In the genomic region with DNA sequence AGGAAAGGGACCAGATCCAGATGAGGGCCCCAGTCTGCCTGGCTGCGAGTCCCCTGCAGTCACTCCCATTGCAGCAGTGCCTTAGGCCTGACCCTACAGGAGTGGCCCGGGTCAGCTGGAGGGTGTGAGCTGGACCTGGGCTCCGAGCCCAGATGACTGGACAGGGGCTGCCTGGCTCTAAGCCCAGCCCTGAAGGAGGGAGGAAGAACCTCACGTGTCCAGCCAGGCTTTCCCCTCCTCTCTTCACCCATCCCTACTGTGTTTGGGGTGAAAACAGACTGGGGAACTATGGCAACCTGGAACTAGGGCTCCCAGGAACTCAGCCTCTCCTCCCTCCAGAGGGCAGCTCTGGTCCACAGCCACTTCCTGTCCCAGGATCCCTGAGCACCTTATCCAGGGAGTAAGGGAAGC, we compare ENCODE assay signal across 8 mouse cellular contexts. TPM values are rescaled to one million over a fixed set of nuclear protein-coding genes. Genes with fewer than 3 reads are reported as not detected.
DNase-seq lines count a peak whose midpoint lies in the region; ATAC-seq lines count a peak whose summit lies in the region.

No protein-coding gene starts in this region.

- DNase-seq in 3134 (ENCODE audit: extremely low read depth, insufficient read length, low spot score): peak; percentile 88
- peak; percentile 21 for DNase-seq in R1 (ENCODE audit: low read depth, low spot score)
- DNase-seq in fibroblast of lung, adult 2 months (ENCODE audit: low read depth): peak; percentile 93
- DNase-seq in heart, postnatal 14 days: peak; percentile 92 to 93
- DNase-seq in kidney, postnatal 4 days: peak; percentile 82 to 89
- DNase-seq in midbrain, embryonic 14.5 days: peak; percentile 36
- DNase-seq in thymus, postnatal 0 days (ENCODE audit: low spot score): no peak

- H3K9me3 ChIP-seq in midbrain, embryonic 14.5 days (ENCODE audit: control insufficient read depth, low read length): no peaks in the 10 kb centered on the region

- no peaks in the 10 kb centered on the region for H3K4me1 ChIP-seq in midbrain, embryonic 14.5 days (ENCODE audit: control insufficient read depth, insufficient read depth, low read length)

- H3K27ac ChIP-seq in midbrain, embryonic 14.5 days (replicated peaks; ENCODE audit: low read depth, low read length): no peak overlapping the region

- no peak overlapping the region for H3K4me3 ChIP-seq in midbrain, embryonic 14.5 days (replicated peaks; ENCODE audit: low read depth, low read length)

- peak; percentile 16; the same call in 1 of the 2 replicates for ATAC-seq in midbrain, embryonic 14.5 days (ENCODE audit: low FRiP score, low TSS enrichment)
- no peak for ATAC-seq in erythroid progenitor cell, adult 5-6 weeks (replicated peaks; ENCODE audit: low FRiP score, poor library complexity, severe bottlenecking)

- H3K4me2 ChIP-seq in midbrain, embryonic 14.5 days (ENCODE audit: low read length): no peak overlapping the region

- intact Hi-C loops in heart, postnatal 14 days (cut with DNase I): no loop called here

- H3K36me3 ChIP-seq in midbrain, embryonic 14.5 days (ENCODE audit: control insufficient read depth, insufficient read depth, low read length): peaks cover 49% of the 10 kb centered on the region

- peaks cover 5% of the 10 kb centered on the region; the same call in 1 of the 2 replicates for H3K27me3 ChIP-seq in midbrain, embryonic 14.5 days (ENCODE audit: control insufficient read depth, insufficient read depth, low read length)

- no peak overlapping the region for H3K9ac ChIP-seq in midbrain, embryonic 14.5 days (replicated peaks; ENCODE audit: low read length)

- 66% methylated on average over 4 of the region's 4 CpGs for WGBS in midbrain, embryonic 14.5 days

RNA-seq across cellular contexts. Expression of a gene that starts 8.6 kb away (rescaled TPM):
- total RNA-seq in heart, postnatal 14 days (2021): 10 to 100 TPM; 18.0 to 19.0 TPM
- 97.1 TPM in 2 replicates for polyA plus RNA-seq in midbrain, embryonic 14.5 days (2014; fragmentation: Nextera tagmentation; extraction: Ambion mirVana)
- total RNA-seq in erythroid progenitor cell, adult 5-6 weeks (2015; ENCODE audit: low replicate concordance): 5.4 and 8.3 TPM in 2 replicates
- 2.6 and 5.0 TPM in 2 replicates for total RNA-seq in erythroid progenitor cell, adult 5-6 weeks (2017; ENCODE audit: low replicate concordance)
- polyA plus RNA-seq in thymus, postnatal 0 days (2015; fragmentation: Nextera tagmentation; extraction: Ambion mirVana): 56.6 and 60.8 TPM in 2 replicates

RNA-seq across cellular contexts. Expression of a gene that starts 11.0 kb away (rescaled TPM):
- 1 to 10 TPM; 8.2 to 8.3 TPM for total RNA-seq in heart, postnatal 14 days (2021)
- 11.2 and 14.5 TPM in 2 replicates for polyA plus RNA-seq in midbrain, embryonic 14.5 days (2014; fragmentation: Nextera tagmentation; extraction: Ambion mirVana)
- 2.5 TPM in 1 of 2 replicates, not detected in the other for total RNA-seq in erythroid progenitor cell, adult 5-6 weeks (2015; ENCODE audit: low replicate concordance)
- 2.6 and 4.9 TPM in 2 replicates for total RNA-seq in erythroid progenitor cell, adult 5-6 weeks (2017; ENCODE audit: low replicate concordance)
- polyA plus RNA-seq in thymus, postnatal 0 days (2015; fragmentation: Nextera tagmentation; extraction: Ambion mirVana): 12.5 TPM in 2 replicates

RNA-seq across cellular contexts. Expression of a gene that starts 14.7 kb away (rescaled TPM):
- total RNA-seq in heart, postnatal 14 days (2021): 10 to 100 TPM; 48.6 to 56.7 TPM
- 0.13 and 0.24 TPM in 2 replicates for polyA plus RNA-seq in midbrain, embryonic 14.5 days (2014; fragmentation: Nextera tagmentation; extraction: Ambion mirVana)
- not detected in 2 replicates for total RNA-seq in erythroid progenitor cell, adult 5-6 weeks (2015; ENCODE audit: low replicate concordance)
- not detected in 2 replicates for total RNA-seq in erythroid progenitor cell, adult 5-6 weeks (2017; ENCODE audit: low replicate concordance)
- 0.54 and 0.59 TPM in 2 replicates for polyA plus RNA-seq in thymus, postnatal 0 days (2015; fragmentation: Nextera tagmentation; extraction: Ambion mirVana)

RNA-seq across cellular contexts. Expression of a gene that starts 26.3 kb away (rescaled TPM):
- 1 to 10 TPM; 1.9 to 3.1 TPM for total RNA-seq in heart, postnatal 14 days (2021)
- polyA plus RNA-seq in midbrain, embryonic 14.5 days (2014; fragmentation: Nextera tagmentation; extraction: Ambion mirVana): 12.4 and 13.6 TPM in 2 replicates
- total RNA-seq in erythroid progenitor cell, adult 5-6 weeks (2015; ENCODE audit: low replicate concordance): not detected in 2 replicates
- not detected in 2 replicates for total RNA-seq in erythroid progenitor cell, adult 5-6 weeks (2017; ENCODE audit: low replicate concordance)
- 37.4 and 39.4 TPM in 2 replicates for polyA plus RNA-seq in thymus, postnatal 0 days (2015; fragmentation: Nextera tagmentation; extraction: Ambion mirVana)

RNA-seq across cellular contexts. Expression of a gene that starts 27.3 kb away (rescaled TPM):
- 10 to 100 TPM; 42.6 to 43.2 TPM for total RNA-seq in heart, postnatal 14 days (2021)
- polyA plus RNA-seq in midbrain, embryonic 14.5 days (2014; fragmentation: Nextera tagmentation; extraction: Ambion mirVana): 23.4 and 25.5 TPM in 2 replicates
- total RNA-seq in erythroid progenitor cell, adult 5-6 weeks (2015; ENCODE audit: low replicate concordance): 6.7 and 13.0 TPM in 2 replicates
- total RNA-seq in erythroid progenitor cell, adult 5-6 weeks (2017; ENCODE audit: low replicate concordance): 3.2 and 4.0 TPM in 2 replicates
- polyA plus RNA-seq in thymus, postnatal 0 days (2015; fragmentation: Nextera tagmentation; extraction: Ambion mirVana): 38.4 and 45.5 TPM in 2 replicates

Comparison
In these comparisons a context has a peak if more than half of its experiments do, and no peak if none do; other contexts are left out.
1. RNA of a gene that starts 14.7 kb away (total RNA-seq): 48.6 to 56.7 TPM in heart, postnatal 14 days; not detected in erythroid progenitor cell, adult 5-6 weeks; every median in the first group is over 10 times any median in the second.